8 mouse cellular contexts compared by ENCODE assay signal in genomic region chr11:114038036-114038435, GRCm38 (mm10). TPM values are rescaled to one million over a fixed set of nuclear protein-coding genes. Genes with fewer than 3 reads are reported as not detected.
DNase-seq lines count a peak whose midpoint lies in the region; ATAC-seq lines count a peak whose summit lies in the region.
"Had no signal": no experiment of that assay in that cellular context is flagged by ENCODE, and none has a peak within 500 bp of the region (broad histone marks: within the 10 kb centered on the region; RNA-seq: fewer than 3 reads in every experiment).

No protein-coding gene starts in this region.

- no peaks in the 10 kb centered on the region for H3K27me3 ChIP-seq in stomach, embryonic 16.5 days (ENCODE audit: control insufficient read depth, insufficient read depth, low read length)

- peak; percentile 60 for DNase-seq in retina, postnatal 1 day
- DNase-seq in retina, embryonic 14.5 days (ENCODE audit: low spot score) = no peak
- peak; percentile 20 to 21 for DNase-seq in frontal cortex, postnatal 14 days (ENCODE audit: low spot score in 2 of 2)
- DNase-seq in left cerebral cortex, postnatal 14 days (ENCODE audit: low spot score in 2 of 2) = peak; percentile 44 to 86
- no peak for DNase-seq in c-Kit-positive CD71-positive TER-119-positive erythroid progenitor cells, embryonic 14.5 days (ENCODE audit: low spot score)

- H3K4me2 ChIP-seq in stomach, embryonic 16.5 days (ENCODE audit: low read depth, low read length) = no peak overlapping the region

- WGBS in stomach, embryonic 16.5 days = 52% methylated on average over 8 of the region's 8 CpGs

- peak; percentile 82 for ATAC-seq in stomach, embryonic 16.5 days (ENCODE audit: insufficient read depth, low FRiP score)
- ATAC-seq in megakaryocyte progenitor cell, adult 5-6 weeks (replicated peaks; ENCODE audit: poor library complexity) = no peak

- no peak overlapping the region for H3K9ac ChIP-seq in stomach, embryonic 16.5 days (ENCODE audit: low read length)

- H3K36me3 ChIP-seq in stomach, embryonic 16.5 days (ENCODE audit: control insufficient read depth, insufficient read depth, low read length) = no peaks in the 10 kb centered on the region

- no peak overlapping the region for H3K4me3 ChIP-seq in stomach, embryonic 16.5 days (replicated peaks; ENCODE audit: low read length)
- H3K4me3 ChIP-seq: erythroblast, embryonic 14.5 days had no signal

- H3K9me3 ChIP-seq in stomach, embryonic 16.5 days (replicated peaks; ENCODE audit: control insufficient read depth, low read length) = no peaks in the 10 kb centered on the region

- H3K4me1 ChIP-seq in stomach, embryonic 16.5 days (ENCODE audit: control insufficient read depth, insufficient read depth, low read length) = peaks cover 13% of the 10 kb centered on the region

- intact Hi-C loops in left cerebral cortex, postnatal 14 days (cut with DNase I) = no loop called here

- no peak overlapping the region for H3K27ac ChIP-seq in stomach, embryonic 16.5 days (ENCODE audit: low read length)

RNA-seq across cellular contexts. Expression of gene Sdk2, which starts 28.8 kb away (rescaled TPM):
- 10 to 100 TPM; 34.7 to 44.8 TPM for total RNA-seq in left cerebral cortex, postnatal 14 days (2021)
- 2.0 and 2.5 TPM in 2 replicates for polyA plus RNA-seq in stomach, embryonic 16.5 days (2015; fragmentation: Nextera tagmentation; extraction: Ambion mirVana)
- total RNA-seq in megakaryocyte progenitor cell, adult 5-6 weeks (2015) = not detected in 2 replicates
- total RNA-seq in megakaryocyte progenitor cell, adult 5-6 weeks (2017) = 0.03 TPM in 1 of 2 replicates, not detected in the other

Comparison
In these comparisons a context has a peak if more than half of its experiments do, and no peak if none do; other contexts are left out.
1. DNase-seq: peak in retina, postnatal 1 day (single experiment), frontal cortex, postnatal 14 days (2 of 2) and left cerebral cortex, postnatal 14 days (2 of 2); none in retina, embryonic 14.5 days (single experiment) and c-Kit-positive CD71-positive TER-119-positive erythroid progenitor cells, embryonic 14.5 days (single experiment).
2. RNA of gene Sdk2, which starts 28.8 kb away (total RNA-seq): 34.7 to 44.8 TPM in left cerebral cortex, postnatal 14 days; 0.03 TPM in megakaryocyte progenitor cell, adult 5-6 weeks; every median in the first group is over 10 times any median in the second.